Mouse (Mus musculus): ENCODE measurements around the gene Hsd11b2.

DNA sequence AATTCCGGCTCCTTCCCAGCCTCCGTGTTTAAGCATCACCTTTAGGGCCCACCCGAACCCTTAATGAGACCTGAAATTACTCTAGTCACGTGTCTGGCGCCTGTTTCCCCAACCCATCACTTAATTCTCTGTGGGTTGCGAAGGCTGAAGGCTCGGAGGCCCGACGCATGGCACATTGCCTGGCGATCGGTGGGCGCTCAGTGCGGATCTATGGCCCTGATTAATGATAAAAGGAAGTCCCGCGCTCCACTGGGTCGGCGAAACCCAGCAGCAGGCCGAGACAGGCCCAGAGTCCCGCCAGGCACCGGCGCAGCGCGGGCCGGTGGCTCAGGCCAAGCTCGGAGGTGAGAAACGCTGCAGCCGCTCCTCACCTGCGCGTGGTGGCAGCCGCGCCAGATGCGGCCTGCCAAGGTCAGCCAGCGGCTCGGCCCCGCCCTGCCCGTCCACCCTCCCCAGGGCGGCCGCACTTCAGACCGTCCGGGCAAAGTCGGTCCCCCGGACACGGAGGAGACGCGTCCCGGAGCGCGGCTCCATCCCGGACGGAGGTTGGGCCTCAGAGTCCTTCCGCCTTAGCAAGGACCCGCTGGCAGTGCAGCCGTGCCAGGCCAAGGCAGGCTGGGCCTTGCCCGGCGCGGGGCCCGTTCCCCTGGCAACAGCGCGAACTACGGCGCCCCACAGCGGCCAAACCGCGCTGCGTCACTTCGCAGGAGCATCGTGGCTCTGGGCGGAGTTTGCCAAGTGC is 21.9 kb upstream of the Hsd11b2 start, which contains the start of gene Zdhhc1:
- TF ChIP-seq CTCF (IDR thresholded peaks at IDR 0.05; ENCODE audit: low read depth) (peak; percentile 50), EP300 (IDR thresholded peaks at IDR 0.05; ENCODE audit: low read depth) (no peak)
